Mouse (Mus musculus): Measurements from ENCODE around the gene Sun2.

Sun2 gene

DNA sequence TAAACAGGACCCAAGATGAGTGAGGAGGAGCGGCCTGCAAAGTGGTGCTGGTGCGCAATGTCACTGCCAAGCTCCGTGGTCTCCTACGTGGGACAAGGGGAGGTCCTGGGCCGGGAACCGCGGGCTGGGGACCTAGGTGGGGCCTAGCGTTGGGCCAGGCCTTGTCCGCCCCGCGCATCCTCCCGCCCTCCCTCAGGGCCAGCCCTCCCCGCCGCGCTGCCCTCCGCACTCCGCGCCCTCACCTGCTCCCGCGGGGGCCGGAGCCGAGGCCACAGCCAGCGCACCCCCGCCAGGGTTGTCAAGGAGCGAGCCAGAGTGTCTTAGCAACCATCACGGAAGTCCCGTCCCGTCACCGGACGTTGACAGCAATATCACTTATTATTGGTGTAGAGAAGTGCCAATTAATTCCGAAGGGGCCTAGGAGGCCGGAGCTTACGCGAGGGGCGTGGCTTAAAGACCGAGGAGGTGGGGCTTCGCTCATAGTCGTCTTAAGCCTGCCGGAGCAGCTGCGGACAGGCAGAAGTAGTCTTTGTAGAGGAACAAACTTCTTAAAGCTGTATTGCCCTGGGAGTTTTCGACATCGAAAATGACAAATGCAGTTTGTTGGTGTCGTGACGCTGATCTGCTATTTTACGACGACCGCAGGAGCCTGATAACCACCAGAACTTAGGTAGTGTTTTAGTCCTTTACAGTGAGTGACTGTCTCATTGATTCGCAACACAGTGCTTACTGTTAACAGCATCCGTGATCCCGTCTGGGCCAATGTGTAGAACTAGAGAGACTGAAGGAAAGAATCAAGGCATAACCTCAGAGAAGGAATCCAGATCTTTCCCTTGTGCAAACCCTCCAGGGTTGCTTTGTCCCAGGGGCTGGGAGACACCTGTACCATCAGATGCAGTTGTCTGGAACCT lies 32.0 kb upstream of the Sun2 start:
- peak overlapping the region; percentile 91 for H3K4me3 ChIP-seq (replicated peaks; ENCODE audit: low read length)
- no peak for TF ChIP-seq POU5F1 (IDR thresholded peaks at IDR 0.05; ENCODE audit: borderline replicate concordance, low read length)
- TF ChIP-seq CTCF (conservative IDR thresholded peaks at IDR 0.05; ENCODE audit: low read length): no peak
- TF ChIP-seq NANOG (IDR thresholded peaks at IDR 0.05; ENCODE audit: borderline replicate concordance, low read length): no peak

DNA sequence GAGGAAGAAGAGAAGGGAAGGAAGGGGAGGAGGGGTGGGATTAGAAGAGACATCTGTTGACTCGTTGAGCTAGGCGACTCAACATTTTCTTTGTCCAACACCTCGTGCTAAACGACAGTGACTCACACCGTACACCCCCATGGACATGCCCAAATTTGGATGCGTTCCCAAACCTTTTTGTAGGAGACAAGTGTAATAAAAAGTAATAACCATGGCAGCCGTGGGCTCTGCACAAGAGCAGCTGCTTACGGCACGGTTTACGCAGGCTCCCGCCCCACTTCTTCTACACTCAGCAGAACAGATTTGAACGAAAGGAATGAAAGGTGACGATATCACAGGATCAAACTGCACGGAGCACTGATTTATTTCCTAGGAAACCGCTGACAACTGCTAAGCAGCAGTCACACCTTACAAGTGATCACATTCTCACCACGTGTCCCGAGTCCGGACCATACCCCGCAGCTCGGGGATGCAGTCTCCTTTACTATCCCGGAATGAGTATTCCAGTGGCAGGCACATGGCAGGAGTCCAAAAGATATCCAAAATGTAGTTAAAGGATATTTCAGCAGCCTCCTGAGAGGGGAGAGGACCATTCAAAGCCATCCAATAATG lies 28.4 kb upstream of the Sun2 start:
- TF ChIP-seq NANOG (IDR thresholded peaks at IDR 0.05; ENCODE audit: borderline replicate concordance, low read length) (no peak), POU5F1 (IDR thresholded peaks at IDR 0.05; ENCODE audit: borderline replicate concordance, low read length) (no peak), CTCF (conservative IDR thresholded peaks at IDR 0.05; ENCODE audit: low read length) (no peak)
- Histone ChIP-seq H3K4me1 (replicated peaks; ENCODE audit: low read depth, low read length) (peaks cover 65% of the 10 kb centered on the region), H3K9me3 (ENCODE audit: low read length) (no peaks in the 10 kb centered on the region), H3K27me3 (ENCODE audit: insufficient read depth, low read length) (no peaks in the 10 kb centered on the region), H3K4me3 (replicated peaks; ENCODE audit: low read length) (peak overlapping the region; percentile 30; the same call in 1 of the 2 replicates), H3K36me3 (ENCODE audit: insufficient read depth, low read length) (no peaks in the 10 kb centered on the region)

More for the DNA sequence above, 32.0 kb upstream of the Sun2 start:
- H3K4me1 ChIP-seq (replicated peaks; ENCODE audit: low read depth, low read length): peaks cover 52% of the 10 kb centered on the region
- H3K36me3 ChIP-seq (ENCODE audit: insufficient read depth, low read length): no peaks in the 10 kb centered on the region
- no peaks in the 10 kb centered on the region for H3K27me3 ChIP-seq (ENCODE audit: insufficient read depth, low read length)
- no peaks in the 10 kb centered on the region for H3K9me3 ChIP-seq (ENCODE audit: low read length)

DNA sequence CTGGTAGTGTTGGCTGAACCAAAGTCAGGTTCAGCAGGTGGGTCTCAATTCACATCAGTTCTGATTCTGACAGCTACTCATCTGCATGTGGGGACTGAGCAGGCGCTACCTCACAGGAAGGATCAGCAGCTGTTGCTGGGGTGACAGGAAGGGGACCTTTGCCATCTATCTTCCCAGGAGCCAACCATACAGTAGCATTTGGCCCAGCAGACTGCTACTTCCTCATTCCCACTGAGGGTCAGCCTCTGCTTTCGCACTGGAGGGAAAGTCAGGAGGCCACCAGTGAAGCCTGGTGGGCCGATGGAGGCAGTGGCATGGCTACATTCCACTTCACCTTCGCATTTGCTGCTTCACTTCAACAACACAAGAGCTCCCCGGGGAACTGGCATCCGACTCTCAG lies 26.0 kb upstream of the Sun2 start:
- H3K36me3 ChIP-seq (ENCODE audit: insufficient read depth, low read length): peaks cover 23% of the 10 kb centered on the region
- peaks cover 51% of the 10 kb centered on the region for H3K4me1 ChIP-seq (replicated peaks; ENCODE audit: low read depth, low read length)
- TF ChIP-seq POU5F1 (IDR thresholded peaks at IDR 0.05; ENCODE audit: borderline replicate concordance, low read length): no peak
- TF ChIP-seq CTCF (conservative IDR thresholded peaks at IDR 0.05; ENCODE audit: low read length): no peak
- TF ChIP-seq NANOG (IDR thresholded peaks at IDR 0.05; ENCODE audit: borderline replicate concordance, low read length): no peak
- H3K4me3 ChIP-seq (replicated peaks; ENCODE audit: low read length): no peak overlapping the region
- H3K9me3 ChIP-seq (ENCODE audit: low read length): no peaks in the 10 kb centered on the region
- H3K27me3 ChIP-seq (ENCODE audit: insufficient read depth, low read length): no peaks in the 10 kb centered on the region

DNA sequence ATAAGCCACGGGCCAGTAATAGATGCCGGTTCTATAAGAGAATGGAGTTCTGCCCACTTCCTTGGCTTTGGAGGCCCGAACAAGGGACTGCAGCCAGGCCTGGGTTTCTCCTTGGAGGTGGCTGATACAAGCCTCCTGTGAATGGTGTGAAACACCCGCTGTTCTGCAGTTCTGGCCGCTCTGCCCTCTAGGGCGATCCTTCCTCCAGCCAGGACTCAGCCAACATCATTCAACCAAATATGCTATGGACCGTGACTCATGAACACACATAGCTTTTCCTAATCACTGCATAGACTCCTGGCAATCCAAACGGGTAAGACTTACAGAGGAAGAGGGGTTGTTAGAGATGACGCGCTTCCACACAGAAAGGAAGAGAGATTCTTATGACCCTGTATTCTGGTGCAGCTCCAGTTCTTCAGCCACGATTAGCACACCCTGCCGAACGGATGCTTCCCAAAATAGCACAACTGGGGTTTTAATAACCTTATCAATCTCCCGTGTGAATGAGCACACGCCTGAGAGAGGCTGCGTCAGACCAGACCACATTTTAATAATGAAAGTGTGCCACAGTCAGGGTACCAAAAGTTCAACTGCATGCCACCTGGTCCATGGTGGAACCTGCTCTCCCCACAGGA lies 25.1 kb upstream of the Sun2 start:
- Histone ChIP-seq H3K9me3 (ENCODE audit: low read length) (no peaks in the 10 kb centered on the region), H3K27me3 (ENCODE audit: insufficient read depth, low read length) (no peaks in the 10 kb centered on the region), H3K4me3 (replicated peaks; ENCODE audit: low read length) (no peak overlapping the region), H3K4me1 (replicated peaks; ENCODE audit: low read depth, low read length) (peaks cover 52% of the 10 kb centered on the region), H3K36me3 (ENCODE audit: insufficient read depth, low read length) (peaks cover 31% of the 10 kb centered on the region)
- no peak for TF ChIP-seq POU5F1 (IDR thresholded peaks at IDR 0.05; ENCODE audit: borderline replicate concordance, low read length)
- TF ChIP-seq NANOG (IDR thresholded peaks at IDR 0.05; ENCODE audit: borderline replicate concordance, low read length): no peak
- no peak for TF ChIP-seq CTCF (conservative IDR thresholded peaks at IDR 0.05; ENCODE audit: low read length)

DNA sequence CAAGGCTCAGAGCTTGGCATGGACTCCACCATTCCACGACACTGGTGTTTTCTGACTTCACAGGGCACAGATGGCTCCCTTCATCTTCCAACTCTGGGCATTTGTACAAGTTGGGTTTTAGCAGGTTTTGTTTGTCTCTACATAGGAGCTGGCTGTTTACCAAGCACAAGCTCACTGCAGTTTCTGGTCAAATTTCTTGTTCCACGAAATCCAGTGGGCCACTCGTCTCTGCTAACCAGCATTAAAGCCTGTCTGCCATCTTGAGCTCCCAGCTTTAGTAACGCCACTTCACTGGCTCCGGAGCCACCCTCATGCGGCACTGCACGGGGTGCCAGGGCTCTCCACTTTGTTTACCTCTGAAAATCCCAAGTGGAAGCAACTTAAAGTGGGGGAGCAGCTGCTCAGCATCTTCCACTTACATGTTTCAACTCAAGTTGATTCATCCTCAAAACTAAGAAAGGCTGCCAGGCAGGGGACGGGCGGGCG lies 24.3 kb upstream of the Sun2 start:
- H3K27me3 ChIP-seq (ENCODE audit: insufficient read depth, low read length): no peaks in the 10 kb centered on the region
- no peaks in the 10 kb centered on the region for H3K9me3 ChIP-seq (ENCODE audit: low read length)
- TF ChIP-seq NANOG (IDR thresholded peaks at IDR 0.05; ENCODE audit: borderline replicate concordance, low read length) (no peak), POU5F1 (IDR thresholded peaks at IDR 0.05; ENCODE audit: borderline replicate concordance, low read length) (no peak), CTCF (conservative IDR thresholded peaks at IDR 0.05; ENCODE audit: low read length) (no peak)
- H3K4me1 ChIP-seq (replicated peaks; ENCODE audit: low read depth, low read length): peaks cover 60% of the 10 kb centered on the region
- H3K4me3 ChIP-seq (replicated peaks; ENCODE audit: low read length): no peak overlapping the region
- H3K36me3 ChIP-seq (ENCODE audit: insufficient read depth, low read length): peaks cover 39% of the 10 kb centered on the region

DNA sequence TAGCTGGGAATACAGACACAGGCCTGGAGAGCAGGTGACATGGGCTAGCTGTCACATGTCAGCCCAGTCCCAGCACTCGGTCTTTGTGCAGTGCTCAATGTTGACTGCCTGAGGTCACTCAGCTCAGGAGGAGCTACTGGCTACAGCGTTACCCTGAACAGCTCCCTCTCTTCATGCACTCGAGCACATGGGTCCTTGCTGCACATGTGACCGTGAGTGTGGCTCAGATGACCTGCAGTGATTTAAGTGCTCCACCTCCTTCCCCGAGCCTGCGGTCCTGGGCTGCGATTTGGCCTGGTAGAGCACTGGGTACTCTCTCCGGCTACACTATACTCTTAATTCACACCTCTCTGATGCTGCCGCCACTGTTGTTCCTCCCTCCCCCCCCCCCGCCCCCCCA lies 23.8 kb upstream of the Sun2 start:
- H3K27me3 ChIP-seq (ENCODE audit: insufficient read depth, low read length): no peaks in the 10 kb centered on the region
- H3K4me3 ChIP-seq (replicated peaks; ENCODE audit: low read length): no peak overlapping the region
- H3K36me3 ChIP-seq (ENCODE audit: insufficient read depth, low read length): peaks cover 41% of the 10 kb centered on the region
- no peaks in the 10 kb centered on the region for H3K9me3 ChIP-seq (ENCODE audit: low read length)
- no peak for TF ChIP-seq POU5F1 (IDR thresholded peaks at IDR 0.05; ENCODE audit: borderline replicate concordance, low read length)
- no peak for TF ChIP-seq CTCF (conservative IDR thresholded peaks at IDR 0.05; ENCODE audit: low read length)
- no peak for TF ChIP-seq NANOG (IDR thresholded peaks at IDR 0.05; ENCODE audit: borderline replicate concordance, low read length)
- H3K4me1 ChIP-seq (replicated peaks; ENCODE audit: low read depth, low read length): peaks cover 58% of the 10 kb centered on the region

DNA sequence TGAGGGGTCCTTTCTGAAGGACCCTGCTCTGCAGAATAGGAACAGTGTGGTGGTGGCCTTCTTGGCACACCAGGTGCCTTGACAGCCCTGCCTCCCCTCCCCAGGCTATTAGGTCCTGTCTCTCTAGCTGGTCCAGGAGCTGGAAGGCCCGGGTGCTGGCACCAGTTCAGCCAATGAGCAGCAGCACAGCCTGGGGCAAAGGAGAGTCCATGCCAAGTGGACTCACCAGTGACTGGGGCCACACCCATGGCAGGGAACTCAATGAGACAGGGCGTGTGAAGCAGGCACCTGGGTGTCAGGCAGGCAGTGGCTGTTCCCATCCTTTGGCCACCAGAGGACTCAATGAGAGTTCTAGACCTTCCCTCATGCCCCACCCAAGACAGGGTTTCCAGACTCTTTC lies 23.0 kb upstream of the Sun2 start:
- no peaks in the 10 kb centered on the region for H3K9me3 ChIP-seq (ENCODE audit: low read length)
- H3K4me3 ChIP-seq (replicated peaks; ENCODE audit: low read length): no peak overlapping the region
- no peak for TF ChIP-seq CTCF (conservative IDR thresholded peaks at IDR 0.05; ENCODE audit: low read length)
- TF ChIP-seq NANOG (IDR thresholded peaks at IDR 0.05; ENCODE audit: borderline replicate concordance, low read length): no peak
- no peak for TF ChIP-seq POU5F1 (IDR thresholded peaks at IDR 0.05; ENCODE audit: borderline replicate concordance, low read length)
- peaks cover 50% of the 10 kb centered on the region for H3K4me1 ChIP-seq (replicated peaks; ENCODE audit: low read depth, low read length)
- H3K36me3 ChIP-seq (ENCODE audit: insufficient read depth, low read length): peaks cover 43% of the 10 kb centered on the region
- no peaks in the 10 kb centered on the region for H3K27me3 ChIP-seq (ENCODE audit: insufficient read depth, low read length)
